Mouse (Mus musculus) G1E (cell line): Measurements from ENCODE around the gene Lbhd1.

Source experiments
- CTCF ChIP-seq: IDR thresholded peaks from 2 replicates; pipeline ENCODE4 v1.5.1; 2012; ENCODE audit warnings: low read depth, low read length, inconsistent platforms, mixed read lengths
- GATA1 ChIP-seq: IDR thresholded peaks from 2 replicates; pipeline ENCODE4 v1.6.1; 2012; ENCODE audit warnings: borderline replicate concordance, low read length, inconsistent platforms, mixed read lengths
- GATA2 ChIP-seq: IDR thresholded peaks from 2 replicates; pipeline ENCODE4 v1.6.1; 2012; ENCODE audit warnings: low read depth, low read length, inconsistent platforms, borderline replicate concordance
- TAL1 ChIP-seq: conservative IDR thresholded peaks from 2 replicates; pipeline ENCODE4 v1.6.1; 2012; ENCODE audit warnings: low read depth, low read length, inconsistent platforms, mixed read lengths

- TF ChIP-seq CTCF (no peak), GATA1 (no peak), GATA2 (no peak), TAL1 (no peak)
Observed at GRCm38 (mm10) chr19:8921741-8922140, 38.2 kb downstream of the Lbhd1 start.
